ENCODE assay signal across 10 mouse cellular contexts in the genomic region with DNA sequence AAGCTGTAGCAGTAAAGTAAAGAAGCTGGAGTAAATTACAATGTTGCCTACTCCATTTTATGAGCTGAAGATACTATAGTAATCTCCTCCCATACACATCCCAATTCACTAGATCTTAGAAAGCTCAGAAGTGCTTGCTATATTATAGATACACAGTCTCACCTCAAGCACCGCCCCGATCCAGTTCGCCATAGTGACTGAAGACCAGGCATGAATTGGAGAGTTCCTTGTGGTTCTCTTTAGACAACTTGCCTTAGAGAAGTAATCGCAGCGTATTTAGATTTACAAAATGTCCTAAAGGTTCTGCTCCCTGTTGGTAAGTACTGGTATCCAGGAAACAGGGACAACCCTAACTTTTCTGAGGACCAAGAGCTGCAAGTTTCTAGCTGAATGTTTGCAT. TPM values are rescaled to one million over a fixed set of nuclear protein-coding genes. Genes with fewer than 3 reads are reported as not detected.
DNase-seq lines count a peak whose midpoint lies in the region; TF ChIP-seq lines count a peak whose summit lies in the region.
"Had no signal": no experiment of that assay in that cellular context is flagged by ENCODE, and none has a peak within 500 bp of the region (broad histone marks: within the 10 kb centered on the region; RNA-seq: fewer than 3 reads in every experiment).

No protein-coding gene starts in this region.

- TF ChIP-seq CTCF in gastrocnemius, adult 2 months (IDR thresholded peaks at IDR 0.05), result no peak
- TF ChIP-seq CTCF in layer of hippocampus, adult 2 months (conservative IDR thresholded peaks at IDR 0.05), result no peak

- peak overlapping the region; percentile 86 for H3K4me3 ChIP-seq in gastrocnemius, adult 2 months
- no peak overlapping the region for H3K4me3 ChIP-seq in layer of hippocampus, adult 2 months

- no peak for DNase-seq in gastrocnemius, adult 2 months
- no peak for DNase-seq in gastrocnemius, postnatal 14 days
- DNase-seq in testis, postnatal 14 days (ENCODE audit: low spot score), result peak; percentile 32
- no peak for DNase-seq in testis, postnatal 10 days (ENCODE audit: low spot score)
- peak; percentile 62 for DNase-seq in liver
- no peak for DNase-seq in embryo, embryonic 10.5 days (ENCODE audit: low spot score)
- DNase-seq in urinary bladder, adult 18-20 months (ENCODE audit: low spot score in 2 of 2), result no peak
- DNase-seq in layer of hippocampus, adult 2 months (ENCODE audit: low spot score in 2 of 2), result no peak
- DNase-seq: cerebellum, adult 18-20 months; kidney, postnatal 25 days had no signal

- peak overlapping the region; percentile 98 for H3K27ac ChIP-seq in gastrocnemius, adult 2 months
- no peak overlapping the region for H3K27ac ChIP-seq in layer of hippocampus, adult 2 months

- intact Hi-C loops in gastrocnemius, adult 2 months (cut with DNase I), result loop anchor here (5.0 to 10.0 kb wide), 2 partner anchors 106 to 308 kb away; a partner anchor contains a TSS
- intact Hi-C loops in gastrocnemius, postnatal 14 days (cut with DNase I; ENCODE audit: low total_unique reads), result no loop called here

RNA-seq across cellular contexts. Expression of a gene that starts 1.8 kb away (rescaled TPM):
- 10 to 100 TPM in 1 of 2 experiments, 1 to 10 TPM in 1; 9.6 to 10.6 TPM for total RNA-seq in gastrocnemius, adult 2 months (2021)
- total RNA-seq in gastrocnemius, postnatal 14 days (2021), result 1 to 10 TPM; 8.3 to 8.8 TPM
- 10 to 100 TPM; 25.6 to 29.9 TPM for total RNA-seq in layer of hippocampus, adult 2 months (2021)

Comparison
In these comparisons a context has a peak if more than half of its experiments do, and no peak if none do; other contexts are left out.
1. DNase-seq: peak in testis, postnatal 14 days (single experiment) and liver (single experiment); none in gastrocnemius, adult 2 months (single experiment), gastrocnemius, postnatal 14 days (single experiment), testis, postnatal 10 days (single experiment), embryo, embryonic 10.5 days (single experiment), urinary bladder, adult 18-20 months (0 of 2) and layer of hippocampus, adult 2 months (0 of 2).